Mouse (Mus musculus) embryonic fibroblast, embryonic 13.5 days (primary cell): Measurements from ENCODE around the gene Slc6a6. TPM values are rescaled to one million over a fixed set of nuclear protein-coding genes. Genes with fewer than 3 reads are reported as not detected.

Source experiments
- H3K27ac ChIP-seq: 2 replicates; pipeline ENCODE4 v1.5.1; 2012; ENCODE audit warnings: low read length, control low read depth, inconsistent platforms; ENCODE audit not compliant: insufficient read depth
- H3K4me1 ChIP-seq: 2 replicates; pipeline ENCODE4 v1.6.1; 2011; ENCODE audit warnings: low read length; ENCODE audit not compliant: control insufficient read depth, insufficient read depth
- H3K4me3 ChIP-seq: 2 replicates; pipeline ENCODE4 v1.5.1; 2011; ENCODE audit warnings: mild to moderate bottlenecking, control low read depth, low read length; ENCODE audit not compliant: insufficient read depth
- CTCF ChIP-seq: IDR thresholded peaks from 2 replicates; pipeline ENCODE4 v1.5.1; 2011; ENCODE audit warnings: mild to moderate bottlenecking, control low read depth, low read length, moderate library complexity, borderline replicate concordance; ENCODE audit not compliant: insufficient read depth
- POLR2A ChIP-seq: IDR thresholded peaks from 2 replicates; pipeline ENCODE4 v1.6.1; 2011; ENCODE audit warnings: low read depth, mild to moderate bottlenecking, control low read depth, low read length, moderate library complexity
- polyA plus RNA-seq: library from polyadenylated mRNA; stranded (reverse); fragments of >200 nt; gene quantifications from 2 replicates; pipeline ENCODE4 v1.2.4, GENCODE M21; 2011; ENCODE audit warnings: low read depth; ENCODE audit not compliant: missing spikeins, insufficient read length

Slc6a6 gene
- polyA plus RNA-seq, 1 experiment, result 79.8 TPM

DNA sequence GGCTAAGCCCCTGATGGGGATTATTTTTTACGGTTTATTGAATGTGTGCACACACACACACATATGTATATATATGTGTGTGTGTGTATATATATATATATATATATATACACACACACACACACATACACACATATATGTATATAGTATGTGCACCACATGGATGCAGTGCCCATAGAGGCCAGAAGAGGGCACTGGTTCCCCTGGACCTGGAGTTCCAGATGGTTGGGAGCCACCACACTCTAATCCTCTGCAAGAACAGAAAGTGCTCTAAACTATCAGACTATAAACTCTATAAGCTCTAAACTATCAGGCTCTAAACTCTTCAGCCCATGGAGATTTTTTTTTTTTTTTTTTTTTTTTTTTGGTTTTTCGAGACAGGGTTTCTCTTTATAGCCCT lies 25.1 kb downstream of the Slc6a6 start:
- H3K27ac ChIP-seq, result no peak overlapping the region
- no peak for TF ChIP-seq POLR2A
- TF ChIP-seq CTCF, result no peak
- no peak overlapping the region for H3K4me3 ChIP-seq
- H3K4me1 ChIP-seq, result peaks cover 19% of the 10 kb centered on the region

DNA sequence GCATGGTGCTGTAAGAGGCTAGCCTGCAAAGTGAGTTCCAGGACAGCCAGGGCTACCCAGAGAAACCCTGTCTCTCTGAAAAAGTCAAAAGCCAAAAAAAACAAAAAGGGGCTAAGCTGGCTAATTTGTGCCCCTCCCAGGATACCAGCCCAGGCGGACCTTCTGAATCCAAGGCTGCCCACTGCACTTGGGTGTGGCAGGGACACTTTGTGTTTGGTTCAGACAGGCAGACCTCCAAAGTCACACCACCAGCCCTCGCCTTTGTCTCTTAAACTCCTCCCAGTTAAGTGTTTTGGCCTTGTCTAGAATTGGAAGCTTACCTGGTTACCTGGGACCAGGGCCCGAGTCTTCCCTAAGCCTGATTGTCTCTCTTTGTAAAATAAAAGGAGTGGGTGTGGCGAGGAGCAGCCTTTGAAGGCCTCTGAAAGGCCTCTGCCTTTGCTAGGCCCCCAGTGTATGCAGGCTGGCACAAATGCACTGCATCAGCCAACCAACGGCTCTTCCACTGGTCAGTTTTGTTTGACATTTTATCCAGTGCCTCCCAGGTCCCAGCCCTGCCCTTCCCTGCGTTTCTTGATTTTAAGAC lies 26.6 kb downstream of the Slc6a6 start:
- no peak overlapping the region for H3K4me3 ChIP-seq
- peaks cover 19% of the 10 kb centered on the region for H3K4me1 ChIP-seq
- no peak overlapping the region for H3K27ac ChIP-seq
- TF ChIP-seq POLR2A (no peak), CTCF (no peak)

DNA sequence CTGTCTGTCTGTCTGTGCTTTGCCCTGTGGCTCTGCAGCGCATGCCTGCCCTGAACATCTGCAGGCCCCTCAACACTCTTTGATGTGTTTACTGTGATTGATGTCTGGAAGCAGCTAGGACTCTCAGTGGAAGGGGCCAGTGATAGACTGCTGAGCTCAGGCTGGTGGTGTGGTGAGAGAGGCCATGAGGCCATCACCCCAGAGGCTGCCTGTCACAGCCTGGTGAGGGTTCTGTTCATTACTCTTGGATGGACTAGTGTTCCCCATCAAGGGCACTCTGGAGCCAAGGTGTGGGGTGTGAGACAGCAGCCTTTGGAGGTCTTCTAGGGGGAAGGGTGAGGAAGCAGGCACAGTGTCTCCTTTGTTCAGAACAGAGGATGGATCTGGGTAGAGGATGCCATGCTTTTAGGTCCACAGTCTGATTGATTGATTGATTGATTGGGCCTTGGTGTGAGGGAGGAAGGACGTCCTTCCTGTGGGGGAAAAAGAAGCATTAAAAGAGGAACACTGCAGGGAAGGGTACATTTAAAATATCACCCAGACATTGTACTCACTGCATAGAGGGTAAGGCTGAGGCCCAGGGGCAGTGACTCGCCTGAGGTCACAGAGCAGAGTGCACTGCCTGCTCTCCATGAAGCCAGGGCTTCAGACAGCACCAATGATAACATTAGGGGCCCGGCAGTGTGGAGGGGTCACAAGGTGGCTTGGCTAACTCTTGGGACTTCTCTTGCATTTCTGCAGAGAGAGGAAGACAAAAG lies 28.4 kb downstream of the Slc6a6 start:
- peaks cover 19% of the 10 kb centered on the region for H3K4me1 ChIP-seq
- H3K4me3 ChIP-seq, result no peak overlapping the region
- no peak for TF ChIP-seq POLR2A
- no peak for TF ChIP-seq CTCF
- peak overlapping the region; percentile 74 for H3K27ac ChIP-seq

DNA sequence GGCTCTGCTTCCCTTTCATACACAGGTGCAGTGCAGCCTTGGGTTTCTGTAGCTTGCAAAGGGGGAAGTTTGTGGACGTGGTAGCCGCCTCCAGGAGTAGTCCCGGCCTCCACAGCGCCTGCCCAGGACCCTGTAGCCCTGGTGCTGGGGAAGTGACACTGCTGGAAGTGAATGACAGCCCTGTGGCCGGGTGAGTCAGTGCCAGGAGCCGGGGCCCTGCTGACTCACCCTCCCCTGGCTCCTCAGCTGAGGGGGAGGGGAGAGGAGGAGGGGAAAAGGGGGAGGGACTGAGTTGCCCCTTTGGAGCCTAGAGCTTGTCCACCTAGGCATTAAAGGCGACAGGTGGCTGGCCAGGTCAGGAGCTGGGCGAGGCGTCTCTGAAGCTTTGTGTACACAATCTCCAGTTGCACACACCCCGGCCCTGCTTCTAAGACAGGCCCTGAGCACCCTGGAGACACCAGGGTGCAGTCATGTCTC lies 29.0 kb downstream of the Slc6a6 start:
- peak overlapping the region; percentile 74 for H3K27ac ChIP-seq
- no peak overlapping the region for H3K4me3 ChIP-seq
- H3K4me1 ChIP-seq, result peaks cover 19% of the 10 kb centered on the region
- TF ChIP-seq POLR2A (no peak), CTCF (no peak)

DNA sequence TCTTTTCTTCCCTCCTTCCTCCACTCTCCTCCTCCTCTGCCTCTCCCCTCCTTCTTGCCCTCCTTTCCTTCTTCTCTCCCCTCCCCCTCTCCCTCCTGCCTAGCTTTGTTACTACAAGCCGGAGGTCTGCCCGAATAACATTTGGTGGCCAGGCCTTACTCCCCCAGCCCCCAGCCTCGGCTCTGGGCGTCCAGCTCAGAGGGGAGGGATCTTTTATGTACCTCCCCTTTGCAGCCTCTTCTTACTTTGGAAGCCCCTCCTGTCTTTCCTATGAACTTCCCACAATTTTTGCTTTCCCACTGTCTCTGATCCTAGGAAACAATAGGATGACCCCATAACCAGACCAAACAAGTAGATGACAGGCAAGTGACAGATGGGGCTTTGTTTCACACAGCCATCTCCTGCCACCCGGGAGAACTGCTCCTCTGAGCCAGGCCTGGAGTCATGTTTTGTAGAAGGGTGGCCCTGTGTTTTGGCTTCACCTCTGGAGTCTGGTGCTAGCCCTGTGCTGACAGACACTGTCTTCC lies 29.6 kb downstream of the Slc6a6 start:
- H3K4me1 ChIP-seq, result peaks cover 19% of the 10 kb centered on the region
- H3K4me3 ChIP-seq, result no peak overlapping the region
- TF ChIP-seq POLR2A, result no peak
- TF ChIP-seq CTCF, result no peak
- H3K27ac ChIP-seq, result peak overlapping the region; percentile 42

DNA sequence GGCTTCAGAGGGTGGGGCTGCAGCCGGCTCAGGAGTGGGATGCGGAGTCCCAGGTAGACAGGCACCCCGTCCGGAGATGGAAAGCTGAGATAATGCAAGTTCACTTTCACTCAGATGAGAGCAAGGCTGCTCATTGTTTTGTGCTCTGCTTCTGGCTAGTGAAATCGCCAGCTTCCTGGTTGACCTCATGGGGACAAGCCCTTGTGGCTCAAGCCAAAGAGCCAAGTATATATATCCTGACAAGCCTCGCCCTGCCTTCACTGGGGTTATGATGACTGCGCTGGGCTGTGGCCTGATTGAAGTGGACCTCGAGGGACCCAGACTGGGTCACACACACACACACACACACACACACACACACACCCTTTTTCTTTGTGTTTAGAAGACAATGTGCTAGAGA lies 31.2 kb downstream of the Slc6a6 start:
- no peak overlapping the region for H3K4me3 ChIP-seq
- no peak overlapping the region for H3K27ac ChIP-seq
- H3K4me1 ChIP-seq, result peaks cover 33% of the 10 kb centered on the region
- no peak for TF ChIP-seq POLR2A
- no peak for TF ChIP-seq CTCF

DNA sequence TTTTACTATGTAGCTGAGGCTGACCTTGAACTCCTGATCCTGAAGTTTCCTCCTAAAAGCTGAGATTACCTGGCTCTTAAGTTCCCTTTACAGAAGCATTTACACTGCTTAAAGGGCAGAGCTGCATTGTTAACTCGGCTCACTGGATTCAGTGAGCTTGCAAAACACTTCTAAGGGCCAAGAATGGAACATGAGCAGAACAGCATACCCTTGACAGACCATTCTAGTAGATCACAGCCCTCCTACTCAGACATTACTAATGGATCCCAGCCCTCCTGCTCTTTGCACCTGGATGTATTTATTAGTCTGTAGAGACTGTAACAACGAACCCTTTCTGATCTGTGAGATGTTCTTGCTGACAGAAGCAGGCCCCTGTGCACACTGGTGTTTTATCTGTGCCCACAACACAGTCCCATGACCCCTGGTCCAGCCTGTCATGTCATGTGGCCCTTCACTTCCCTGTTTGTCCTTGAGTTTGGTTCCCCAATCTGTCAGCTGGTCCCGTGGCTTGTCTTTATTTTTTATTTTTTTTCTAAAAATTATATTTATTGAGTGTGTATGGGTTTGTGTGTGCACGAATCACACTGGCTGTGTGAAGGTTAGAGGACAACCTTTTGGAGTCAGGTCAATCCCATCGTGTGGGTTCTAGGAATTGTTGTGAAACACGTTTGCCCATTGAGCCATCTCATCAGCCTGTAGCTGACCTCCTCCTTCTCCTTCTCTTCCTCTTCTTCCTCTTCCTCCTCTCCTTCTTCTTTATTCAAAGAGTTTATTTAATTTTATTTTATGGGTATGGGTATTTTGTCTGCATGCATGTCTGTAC lies 32.3 kb downstream of the Slc6a6 start:
- peaks cover 37% of the 10 kb centered on the region for H3K4me1 ChIP-seq
- H3K4me3 ChIP-seq, result no peak overlapping the region
- no peak overlapping the region for H3K27ac ChIP-seq
- TF ChIP-seq POLR2A (no peak), CTCF (no peak)

DNA sequence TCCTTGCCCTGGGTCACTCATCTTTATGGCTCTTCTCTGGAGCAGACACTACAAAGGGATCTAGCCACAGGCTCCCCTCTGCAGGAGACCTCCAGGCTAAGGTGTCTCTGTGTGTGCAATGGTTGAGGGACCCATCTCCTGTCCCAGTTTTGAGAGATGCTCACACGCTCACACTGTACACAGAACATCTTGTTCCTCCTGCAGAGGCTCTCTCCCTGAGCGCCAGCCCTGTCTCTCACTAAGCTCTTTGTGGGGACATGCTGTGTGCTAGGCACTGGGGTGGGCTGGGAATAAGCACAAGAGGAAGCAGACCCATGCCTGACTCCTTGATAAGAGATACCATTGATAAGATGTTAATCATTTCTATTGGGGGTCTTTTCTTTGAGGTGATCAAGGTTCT lies 34.2 kb downstream of the Slc6a6 start:
- Histone ChIP-seq H3K4me1 (peaks cover 26% of the 10 kb centered on the region), H3K4me3 (no peak overlapping the region), H3K27ac (no peak overlapping the region)
- no peak for TF ChIP-seq CTCF
- no peak for TF ChIP-seq POLR2A

DNA sequence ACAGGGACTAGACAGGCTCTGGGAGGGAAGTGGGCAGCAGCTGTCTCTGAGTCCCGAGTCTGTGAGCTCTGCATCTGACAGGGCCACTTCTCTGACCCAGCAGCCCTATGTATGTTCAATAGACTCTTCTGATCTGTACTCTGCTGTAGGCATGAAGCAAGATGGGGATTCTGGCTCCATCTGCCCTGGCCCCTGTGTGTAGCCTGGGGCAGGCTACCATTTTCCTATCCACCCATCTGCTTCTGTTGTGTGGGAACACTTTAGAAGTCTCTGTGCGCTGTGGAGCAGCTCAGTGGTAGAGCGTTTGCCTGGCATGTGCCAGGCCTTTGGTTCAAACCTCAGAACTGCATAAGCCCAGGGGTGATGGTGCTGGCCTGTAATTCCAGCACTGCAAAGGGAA lies 34.8 kb downstream of the Slc6a6 start:
- H3K4me1 ChIP-seq, result peaks cover 21% of the 10 kb centered on the region
- TF ChIP-seq CTCF (no peak), POLR2A (no peak)
- H3K27ac ChIP-seq, result no peak overlapping the region
- no peak overlapping the region for H3K4me3 ChIP-seq

DNA sequence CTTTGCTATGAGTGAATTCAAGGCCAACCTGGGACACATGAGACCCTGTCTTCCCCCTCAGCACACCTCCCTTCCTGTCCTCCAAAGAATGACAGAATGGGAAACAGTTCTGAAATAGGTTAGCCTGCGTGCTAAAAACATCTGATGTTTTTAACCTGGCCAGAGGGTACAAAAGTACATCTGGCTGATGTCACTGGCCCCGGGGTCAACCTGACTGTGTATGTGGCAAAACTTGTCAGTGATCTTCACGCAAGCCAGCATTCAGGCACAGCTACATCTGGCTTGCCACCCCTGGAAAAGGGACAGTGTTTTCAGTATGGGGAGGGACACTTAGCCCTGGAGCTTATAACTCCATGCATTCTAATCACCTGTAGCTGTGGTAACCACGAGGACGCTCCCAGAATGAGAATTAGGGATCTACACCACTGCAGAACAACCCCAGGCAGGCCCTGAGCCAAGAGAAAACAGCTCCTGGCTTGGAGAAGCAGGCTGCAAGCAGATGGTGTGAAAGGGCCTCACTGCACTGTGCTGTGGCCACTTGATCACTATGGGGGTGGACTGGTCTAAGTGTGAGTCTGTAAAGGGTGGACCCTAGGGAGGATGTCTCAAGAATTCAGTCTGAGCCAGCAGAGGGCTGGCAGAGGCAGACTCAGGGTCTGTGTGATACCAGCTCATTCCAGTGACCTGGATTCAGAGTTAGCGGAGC lies 35.3 kb downstream of the Slc6a6 start:
- no peak overlapping the region for H3K27ac ChIP-seq
- H3K4me1 ChIP-seq, result peaks cover 18% of the 10 kb centered on the region
- TF ChIP-seq CTCF (no peak), POLR2A (no peak)
- H3K4me3 ChIP-seq, result no peak overlapping the region
